Mouse (Mus musculus) brain, embryonic 14.5 days (tissue): ENCODE measurements around the gene Apobec3.

Experiments
- CTCF ChIP-seq: fragments of 200-500 bp; IDR thresholded peaks from 2 replicates; pipeline ENCODE4 v1.5.1; 2012; ENCODE audit warnings: inconsistent platforms, mild to moderate bottlenecking, moderate library complexity, borderline replicate concordance; ENCODE audit not compliant: insufficient read depth, insufficient read length; ENCODE audit errors: extremely low read depth
- POLR2A ChIP-seq: fragments of 200-500 bp; IDR thresholded peaks from 2 replicates; pipeline ENCODE4 v1.6.1; 2012; ENCODE audit warnings: mild to moderate bottlenecking, inconsistent platforms, borderline replicate concordance; ENCODE audit not compliant: poor library complexity, insufficient read depth, insufficient read length, severe bottlenecking; ENCODE audit errors: extremely low read depth

DNA sequence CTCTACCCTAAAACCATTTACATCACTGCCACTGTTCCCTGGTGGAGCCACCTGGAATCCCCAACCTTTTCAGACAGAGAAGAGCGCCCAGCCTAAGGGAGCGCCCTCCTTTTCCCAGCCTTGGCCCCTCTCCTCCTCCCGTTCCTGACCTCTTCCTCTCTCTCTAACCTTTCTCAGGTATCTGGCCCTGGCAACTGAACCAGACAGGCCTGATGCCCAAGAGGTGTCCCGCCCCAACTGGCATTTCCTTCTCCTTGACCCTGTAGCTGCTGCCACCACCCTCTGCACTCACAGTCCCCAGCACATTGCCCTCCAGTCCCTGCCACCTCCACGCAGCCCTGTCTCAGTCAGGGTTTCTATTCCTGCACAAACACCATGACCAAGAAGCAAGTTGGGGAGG is 53.5 kb downstream of the Apobec3 start:
- TF ChIP-seq CTCF (no peak), POLR2A (no peak)
